Mouse (Mus musculus) macrophage (primary cell): ENCODE data around the gene Kmt2b. TPM values are rescaled to one million over a fixed set of nuclear protein-coding genes. Genes with fewer than 3 reads are reported as not detected.

Experiments used
- H3K27ac ChIP-seq: fragments of 350-480 bp; formaldehyde crosslinking; 2 replicates; pipeline ENCODE4 v1.9.0; 2021
- H3K36me3 ChIP-seq: fragments of 350-480 bp; formaldehyde crosslinking; 2 replicates; pipeline ENCODE4 v1.9.0; 2021; ENCODE audit errors: inconsistent target
- H3K4me3 ChIP-seq: fragments of 350-480 bp; formaldehyde crosslinking; 2 replicates; pipeline ENCODE4 v1.9.0; 2021; ENCODE audit errors: inconsistent target
- H3K79me2 ChIP-seq: fragments of 350-480 bp; formaldehyde crosslinking; 2 replicates; pipeline ENCODE4 v1.9.0; 2021; ENCODE audit errors: inconsistent target
- WGBS: methylation state at CpG from one replicate; pipeline ENCODE4 v1.1.7; 2026; ENCODE audit warnings: inconsistent platforms; ENCODE audit not compliant: missing documents; 5-methylcytosine and 5-hydroxymethylcytosine counted together
- polyA plus RNA-seq: library from polyadenylated mRNA; stranded (reverse); fragments of 250-400 nt; gene quantifications from 3 replicates; pipeline ENCODE4 v1.2.4, GENCODE M21; 2018; ENCODE audit warnings: inconsistent platforms
- total RNA-seq, 78 experiments: library from RNA; depleted of rRNA; stranded (reverse); fragments of 250-400 nt; gene quantifications; 1 replicate in 9 of 78; 2 replicates in 24 of 78; 3 replicates in 43 of 78; 4 replicates in 2 of 78; pipeline ENCODE4 v1.2.4; 2018; ENCODE audit warnings: inconsistent platforms in 56 of 78

Gene Kmt2b
- 100 to 1,000 TPM in 25 of 26 experiments, 10 to 100 TPM in 1; 81.5 to 400 (median 169) TPM for total RNA-seq (2018; cell fraction: chromatin; rRNA removed)
- total RNA-seq (2018; cell fraction: cytosol; rRNA removed) = 10 to 100 TPM; 10.4 to 25.2 (median 19.0) TPM
- total RNA-seq (2018; cell fraction: nucleus; rRNA removed) = 100 to 1,000 TPM in 7 of 26 experiments, 10 to 100 TPM in 19; 46.7 to 139 (median 77.6) TPM
- 13.9 to 35.4 TPM (median 16.1 TPM) in 3 replicates for polyA plus RNA-seq

DNA sequence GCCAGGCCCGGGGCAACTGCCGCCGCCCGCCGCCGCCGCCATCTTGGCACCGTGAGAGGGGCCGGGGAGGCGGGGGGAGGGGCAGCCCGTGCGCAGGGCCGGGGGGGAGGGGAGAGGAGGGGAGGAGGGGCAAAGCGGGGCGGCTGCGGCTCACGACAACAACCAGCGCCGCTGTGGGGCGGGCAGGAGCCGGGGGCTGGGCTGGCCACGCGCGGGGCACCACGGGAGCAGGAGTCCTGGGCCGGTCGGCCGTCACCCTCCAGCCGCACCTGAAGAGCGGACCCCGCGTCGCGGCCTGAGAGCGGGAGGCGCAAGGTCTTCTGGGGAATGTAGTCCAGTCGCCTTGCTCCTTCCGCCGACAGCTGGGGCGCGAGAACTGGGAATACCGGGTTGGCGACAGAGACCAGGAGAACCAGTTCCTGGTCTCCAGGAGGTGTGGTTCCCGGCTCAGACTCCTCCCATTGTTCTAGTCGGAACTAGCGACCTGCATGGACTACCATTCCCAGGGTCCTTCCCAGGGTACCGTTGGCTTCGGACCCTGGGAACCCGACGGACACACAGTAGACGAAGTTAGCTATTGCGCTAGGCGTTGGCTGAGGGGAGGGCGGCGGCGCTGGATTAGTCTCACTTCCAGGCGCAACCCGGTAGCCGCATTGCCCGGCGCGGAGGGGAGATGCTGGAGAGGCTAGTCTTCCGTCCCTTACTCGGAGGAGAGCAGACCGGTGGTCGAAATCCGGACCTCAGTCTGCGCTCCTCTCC is at the start of gene Kmt2b:
TSS of gene Kmt2b (minus strand) at position 51 of the 759 bp plus-strand sequence.
- Histone ChIP-seq H3K36me3 (peaks cover 25% of the 10 kb centered on the region), H3K79me2 (peaks cover 35% of the 10 kb centered on the region), H3K27ac (peak within 1 kb of the TSS; percentile 65), H3K4me3 (peak within 1 kb of the TSS; percentile 94)
- WGBS = under 1% methylated on average over 49 of the region's 68 CpGs

DNA sequence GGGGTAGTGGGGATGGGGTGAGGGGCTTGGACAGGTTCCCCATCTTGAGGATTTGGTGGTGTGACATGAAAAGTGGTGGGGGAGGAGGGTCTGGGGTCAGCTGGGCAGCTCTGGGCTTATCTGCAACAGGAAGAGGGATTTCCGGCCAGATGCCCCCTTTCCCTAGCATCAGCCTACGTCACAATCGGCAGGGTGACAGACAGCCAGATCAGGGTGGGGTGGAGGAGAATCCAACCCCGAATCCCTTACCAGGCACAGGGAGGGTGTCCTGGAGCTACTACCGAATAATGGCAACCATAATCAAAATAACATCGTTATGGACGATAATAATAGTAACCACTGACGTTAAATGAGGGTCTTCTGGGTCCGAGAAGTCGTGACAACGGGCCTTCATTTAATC is 47.9 kb upstream of the Kmt2b start:
- Histone ChIP-seq H3K79me2 (no peaks in the 10 kb centered on the region), H3K27ac (no peak overlapping the region), H3K36me3 (peaks cover 8% of the 10 kb centered on the region), H3K4me3 (no peak overlapping the region)
- WGBS = 37% methylated on average over 11 of the region's 11 CpGs

DNA sequence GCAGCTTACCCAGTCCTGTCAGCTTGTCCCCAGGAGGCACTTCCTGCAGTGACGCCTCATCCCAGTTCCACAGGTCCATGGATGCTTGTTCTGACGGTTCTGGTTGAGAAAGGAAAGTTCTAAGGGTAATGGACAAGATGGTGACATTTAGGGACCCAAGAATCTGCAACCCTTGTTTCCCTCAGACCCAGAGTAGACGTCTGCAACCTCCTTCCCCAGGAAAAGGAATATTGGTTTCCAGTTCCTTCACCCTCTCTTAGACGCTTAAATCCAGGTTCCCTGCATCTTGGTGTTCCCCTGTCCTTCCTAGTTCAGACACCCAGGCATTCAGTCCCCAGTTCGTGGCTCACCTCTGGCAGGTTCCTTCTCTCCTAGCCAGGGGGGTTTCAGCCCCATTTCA is 47.2 kb upstream of the Kmt2b start, which contains the start of gene Etv2:
TSS of gene Etv2 (minus strand) at position 101 of the 400 bp plus-strand sequence.
- 9% methylated on average over 5 of the region's 5 CpGs for WGBS
- peaks cover 2% of the 10 kb centered on the region; the same call in 1 of the 2 replicates for H3K36me3 ChIP-seq
- H3K27ac ChIP-seq = no peak within 1 kb of the TSS
- no peak within 1 kb of the TSS for H3K4me3 ChIP-seq
- H3K79me2 ChIP-seq = no peaks in the 10 kb centered on the region

DNA sequence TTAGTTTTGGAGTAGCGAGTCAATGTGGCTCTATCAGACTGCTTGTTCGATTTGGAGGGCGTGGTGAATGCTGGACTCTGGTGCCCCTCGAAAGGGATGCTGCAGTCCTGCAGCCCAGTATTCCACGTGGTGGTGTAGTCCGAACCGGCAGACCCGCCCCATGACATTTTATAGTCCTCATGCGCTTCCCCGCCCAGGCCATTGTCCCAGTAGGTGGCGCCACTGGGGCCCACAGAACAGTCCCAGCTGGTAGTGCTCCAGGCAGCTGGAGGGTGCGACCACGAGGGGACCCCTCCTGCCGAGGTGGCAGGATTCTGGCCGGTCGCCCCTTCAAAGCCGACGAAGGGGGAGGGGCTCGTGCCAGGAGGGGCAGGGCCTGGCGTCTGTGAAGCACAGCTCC is 46.1 kb upstream of the Kmt2b start:
- Histone ChIP-seq H3K27ac (no peak overlapping the region), H3K79me2 (no peaks in the 10 kb centered on the region), H3K4me3 (no peak overlapping the region), H3K36me3 (no peaks in the 10 kb centered on the region)
- WGBS = 5% methylated on average over 20 of the region's 20 CpGs

DNA sequence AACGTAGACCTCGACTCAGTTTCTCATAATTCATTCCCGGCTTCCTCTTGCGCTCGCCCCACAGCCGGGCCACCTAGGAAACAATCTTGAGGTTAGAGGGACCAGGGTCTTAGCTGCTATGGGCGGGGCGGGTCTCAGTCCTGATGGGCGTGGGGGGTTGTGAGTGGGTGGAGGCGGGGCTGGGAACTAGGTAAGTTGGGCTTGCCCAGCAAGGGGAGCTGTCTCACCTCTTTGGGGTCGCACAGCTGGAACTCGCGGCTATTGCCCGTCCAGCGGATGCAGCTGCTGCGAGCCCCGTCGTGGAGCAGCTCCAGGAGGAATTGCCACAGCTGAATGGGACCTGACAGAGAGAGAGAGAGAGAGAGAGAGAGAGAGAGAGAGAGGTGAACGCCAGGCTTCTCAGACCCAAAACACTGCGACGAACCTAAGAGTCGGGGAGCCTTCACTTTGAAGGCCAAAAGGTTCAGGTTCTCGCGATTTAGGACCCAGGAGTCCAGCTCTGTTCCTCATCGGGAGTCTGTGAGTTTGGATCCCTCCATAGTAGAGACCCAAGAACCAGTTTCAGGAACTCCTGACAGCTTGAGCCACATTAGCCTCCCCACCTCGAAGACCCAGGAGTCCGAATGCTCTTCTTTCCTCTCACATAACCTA is 45.4 kb upstream of the Kmt2b start:
- Histone ChIP-seq H3K79me2 (no peaks in the 10 kb centered on the region), H3K27ac (no peak overlapping the region), H3K36me3 (no peaks in the 10 kb centered on the region), H3K4me3 (no peak overlapping the region)
- WGBS = 6% methylated on average over 27 of the region's 27 CpGs

DNA sequence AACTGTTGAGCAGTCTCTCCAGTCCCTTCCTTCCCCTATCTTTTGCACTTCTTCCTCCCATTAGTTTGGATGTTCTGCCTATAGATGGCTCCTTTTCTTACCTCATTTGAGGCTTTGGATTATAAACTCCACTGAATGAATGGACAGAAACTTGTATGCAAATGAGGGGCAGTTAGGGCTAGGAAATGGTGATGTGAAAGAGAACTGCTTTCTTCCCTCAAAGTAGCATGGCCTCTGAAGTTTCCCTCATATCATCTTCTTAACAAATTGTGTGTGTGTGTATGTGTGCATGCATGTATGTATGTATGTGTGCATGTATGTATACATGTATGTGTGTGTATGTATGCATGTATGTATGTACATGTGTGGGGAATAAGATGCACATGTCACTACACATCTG is 40.5 kb upstream of the Kmt2b start:
- no peaks in the 10 kb centered on the region for H3K36me3 ChIP-seq
- no peak overlapping the region for H3K4me3 ChIP-seq
- H3K27ac ChIP-seq = no peak overlapping the region
- H3K79me2 ChIP-seq = peaks cover 20% of the 10 kb centered on the region

DNA sequence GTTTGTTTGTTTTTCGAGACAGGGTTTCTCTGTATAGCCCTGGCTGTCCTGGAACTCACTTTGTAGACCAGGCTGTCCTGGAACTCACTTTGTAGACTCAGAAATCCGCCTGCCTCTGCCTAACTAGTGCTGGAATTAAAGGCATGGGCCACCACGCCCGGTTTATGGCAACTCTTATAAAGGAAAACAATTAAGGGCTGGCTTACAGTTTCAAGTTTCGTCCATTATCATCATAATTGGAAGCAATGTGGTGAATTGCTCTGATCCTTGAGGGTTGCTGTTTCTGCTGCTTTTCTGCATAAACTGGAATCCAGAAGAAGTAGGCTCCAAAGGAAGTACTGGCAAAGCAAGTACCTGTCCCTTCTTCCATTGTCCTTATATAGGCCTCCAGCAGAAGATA is 38.1 kb upstream of the Kmt2b start:
- Histone ChIP-seq H3K36me3 (peaks cover 23% of the 10 kb centered on the region; the same call in 1 of the 2 replicates), H3K79me2 (peaks cover 43% of the 10 kb centered on the region), H3K27ac (no peak overlapping the region), H3K4me3 (no peak overlapping the region)
- 95% methylated on average over 5 of the region's 5 CpGs for WGBS

DNA sequence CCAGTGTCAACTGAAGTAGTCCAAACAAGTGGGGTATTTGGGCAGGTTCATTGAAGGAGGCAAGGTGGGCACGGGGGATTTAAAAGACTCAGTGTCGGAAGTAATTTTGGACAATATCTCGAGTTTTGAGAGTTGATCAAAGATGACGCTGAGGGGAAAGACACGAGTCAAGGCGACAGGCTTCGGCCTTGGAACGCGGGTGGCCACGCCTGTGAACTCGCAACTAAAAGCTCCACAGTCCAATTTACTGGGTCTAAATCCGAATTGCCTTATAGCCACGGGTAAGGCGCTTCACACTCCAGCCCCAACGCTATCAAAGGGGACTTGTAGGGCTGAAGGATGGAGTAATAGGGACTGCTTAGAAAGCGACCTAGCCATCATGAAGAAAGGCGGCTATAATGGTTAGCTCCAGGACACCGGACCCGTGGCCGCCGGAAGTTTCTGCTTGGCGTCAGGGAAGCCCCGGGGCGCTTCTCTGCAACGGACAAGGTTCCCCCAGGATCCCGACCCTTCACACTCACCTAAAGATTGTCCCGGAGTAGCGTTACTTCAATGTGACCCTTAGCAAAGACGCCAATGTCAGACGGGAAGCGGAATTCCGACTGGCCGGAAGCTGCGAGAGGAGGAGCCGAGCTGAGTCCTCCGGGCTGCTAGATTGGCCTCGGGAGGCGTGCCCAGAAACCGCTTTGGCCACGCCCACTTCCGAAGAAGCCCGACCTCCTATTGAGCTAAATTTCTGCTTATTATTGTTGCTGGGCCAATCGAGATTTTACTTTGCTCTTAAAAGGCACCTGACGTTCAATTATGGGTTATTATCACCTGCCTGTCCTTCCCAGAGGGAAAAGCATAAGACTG is 37.2 kb upstream of the Kmt2b start, which contains the start of gene Cox6b1:
TSS of gene Cox6b1 (minus strand) at position 622 of the 855 bp plus-strand sequence.
- peaks cover 52% of the 10 kb centered on the region for H3K79me2 ChIP-seq
- peaks cover 27% of the 10 kb centered on the region; the same call in 1 of the 2 replicates for H3K36me3 ChIP-seq
- peak within 1 kb of the TSS; percentile 69 for H3K27ac ChIP-seq
- 3% methylated on average over 44 of the region's 44 CpGs for WGBS
- H3K4me3 ChIP-seq = peak within 1 kb of the TSS; percentile 99

DNA sequence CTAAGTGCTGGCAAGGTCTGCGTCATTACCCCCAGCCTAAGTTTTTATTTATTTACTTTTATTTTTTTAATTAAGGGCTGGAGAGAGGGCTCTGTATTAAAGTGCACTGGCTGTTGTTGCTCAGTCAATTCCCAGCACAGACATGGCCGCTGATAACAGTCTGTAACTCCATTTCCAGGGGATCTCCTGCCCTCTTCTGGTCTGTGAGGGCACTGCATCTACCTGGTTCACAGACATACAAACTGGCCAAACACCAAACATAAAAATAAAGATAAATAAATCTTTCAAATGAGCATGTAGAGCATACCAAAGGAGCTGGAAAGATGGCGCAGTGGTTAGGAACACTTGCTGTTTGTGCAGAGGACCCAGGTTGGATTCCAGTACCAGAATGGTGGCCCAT is 30.7 kb upstream of the Kmt2b start:
- no peak overlapping the region for H3K4me3 ChIP-seq
- peaks cover 47% of the 10 kb centered on the region for H3K79me2 ChIP-seq
- peaks cover 65% of the 10 kb centered on the region for H3K36me3 ChIP-seq
- WGBS = 88% methylated on average over 3 of the region's 3 CpGs
- no peak overlapping the region for H3K27ac ChIP-seq

DNA sequence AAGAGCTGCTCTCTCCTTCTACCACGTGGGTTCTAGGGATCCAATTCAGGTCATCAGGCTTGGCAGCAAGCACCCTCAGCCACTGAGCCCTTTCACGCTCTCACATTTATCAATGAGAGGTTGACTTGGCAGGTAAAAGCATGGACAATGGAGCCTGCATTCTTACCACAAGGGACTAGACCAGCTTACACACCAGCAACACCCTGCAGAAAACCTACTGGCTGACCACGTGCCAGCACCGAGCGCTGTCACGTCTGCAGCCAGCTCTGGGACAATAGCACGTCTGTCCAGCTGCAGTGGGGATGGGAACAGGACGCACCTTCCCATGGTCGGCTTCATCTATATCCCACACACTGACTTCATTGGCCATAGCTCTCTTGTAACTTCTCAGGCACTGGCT is 30.1 kb upstream of the Kmt2b start:
- Histone ChIP-seq H3K27ac (no peak overlapping the region), H3K36me3 (peaks cover 62% of the 10 kb centered on the region), H3K79me2 (peaks cover 42% of the 10 kb centered on the region), H3K4me3 (no peak overlapping the region)
- WGBS = 96% methylated on average over 9 of the region's 9 CpGs

DNA sequence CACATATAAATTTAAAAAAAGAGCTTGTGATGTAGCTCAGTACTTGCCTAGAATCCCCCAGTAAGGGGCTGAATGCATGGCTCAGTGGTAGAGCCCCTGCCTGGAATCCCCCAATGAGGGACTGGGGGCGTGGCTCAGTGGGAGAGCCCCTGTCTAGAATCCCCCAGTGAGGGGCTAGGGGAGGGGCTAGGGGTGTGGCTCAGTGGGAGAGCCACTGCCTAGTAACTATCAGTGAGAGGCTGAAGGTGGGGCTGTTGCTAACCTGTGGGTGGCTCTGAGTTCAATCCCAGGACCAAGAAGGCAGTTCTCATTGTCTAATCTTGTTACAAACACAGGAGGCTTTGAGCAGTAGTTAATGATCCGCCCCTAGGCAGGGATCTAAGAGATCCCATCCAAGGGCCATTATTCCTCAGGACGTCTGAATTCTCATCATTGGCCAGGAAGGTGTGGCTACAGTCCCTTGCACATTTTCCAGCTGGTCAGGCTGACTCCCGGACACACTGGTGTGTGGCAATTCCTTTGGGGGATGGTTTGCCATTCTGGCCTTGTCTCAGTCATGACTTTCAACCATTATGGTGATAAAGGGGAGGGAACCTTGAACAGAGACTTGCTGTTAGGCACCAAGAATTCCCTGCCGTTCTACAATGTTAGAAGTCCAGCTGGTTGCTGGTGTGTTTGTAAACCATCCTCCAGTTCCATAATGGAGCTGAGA is 26.7 kb upstream of the Kmt2b start:
- WGBS = 78% methylated on average over 5 of the region's 5 CpGs

DNA sequence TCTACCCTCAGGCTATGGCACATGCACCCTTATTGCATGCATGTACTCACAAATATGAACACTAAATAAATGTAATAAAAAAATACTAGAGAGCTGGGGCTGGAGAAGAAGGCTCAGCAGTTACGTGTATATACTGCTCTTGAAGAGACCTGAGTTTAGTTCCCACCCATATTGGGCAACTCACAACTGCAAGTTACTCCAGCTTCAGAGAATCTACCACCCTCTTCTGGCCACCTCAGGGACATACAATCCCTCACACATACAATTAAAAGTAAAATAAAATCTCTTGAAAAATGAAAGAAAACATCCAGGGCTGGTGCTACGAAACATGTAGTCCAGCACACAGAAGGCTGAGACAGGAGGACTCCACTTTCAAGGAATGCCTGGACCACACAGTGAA is 25.9 kb upstream of the Kmt2b start:
- 47% methylated on average over 2 of the region's 2 CpGs for WGBS
- H3K27ac ChIP-seq = no peak overlapping the region
- no peak overlapping the region for H3K4me3 ChIP-seq
- H3K36me3 ChIP-seq = peaks cover 36% of the 10 kb centered on the region
- H3K79me2 ChIP-seq = peaks cover 2% of the 10 kb centered on the region; the same call in 1 of the 2 replicates

More for the DNA sequence above, 26.7 kb upstream of the Kmt2b start:
- Histone ChIP-seq H3K36me3 (peaks cover 39% of the 10 kb centered on the region), H3K79me2 (peaks cover 7% of the 10 kb centered on the region; the same call in 1 of the 2 replicates), H3K27ac (no peak overlapping the region), H3K4me3 (no peak overlapping the region)

DNA sequence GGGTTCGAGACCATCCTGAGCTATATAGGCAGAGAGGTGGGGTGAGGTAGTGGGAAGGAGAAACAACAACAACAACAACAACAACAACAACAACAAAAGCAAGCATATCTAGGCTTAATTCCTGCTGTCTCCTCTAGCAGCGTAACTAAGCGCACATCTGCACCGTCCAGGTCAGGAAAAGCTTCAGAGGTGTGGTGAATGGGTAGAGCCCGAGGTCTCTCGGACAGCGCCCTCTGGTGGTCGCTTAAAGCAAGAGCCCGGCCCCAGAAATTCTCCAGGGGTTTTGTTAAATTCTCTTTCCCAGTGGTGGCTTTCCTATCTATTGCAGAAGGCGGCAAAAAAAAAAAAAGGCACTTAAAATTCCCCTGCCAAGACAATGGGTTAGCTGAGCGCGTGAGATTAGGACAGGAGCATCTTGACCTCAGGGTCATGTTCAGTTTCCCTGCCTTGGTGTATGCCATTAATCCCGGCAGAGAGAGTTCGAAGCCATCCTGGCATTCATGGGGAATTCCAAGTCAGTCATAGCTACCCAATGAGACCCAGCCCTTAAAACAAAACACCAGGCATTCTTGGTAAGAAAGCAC is 25.1 kb upstream of the Kmt2b start:
- Histone ChIP-seq H3K36me3 (peaks cover 28% of the 10 kb centered on the region), H3K4me3 (no peak overlapping the region), H3K27ac (no peak overlapping the region), H3K79me2 (no peaks in the 10 kb centered on the region)
- WGBS = 20% methylated on average over 14 of the region's 14 CpGs
